Mouse (Mus musculus): ENCODE results near the gene Eef1akmt4. TPM values are rescaled to one million over a fixed set of nuclear protein-coding genes. Genes with fewer than 3 reads are reported as not detected.

The Eef1akmt4 gene
- polyA plus RNA-seq, 1 experiment: 15.2 TPM

DNA sequence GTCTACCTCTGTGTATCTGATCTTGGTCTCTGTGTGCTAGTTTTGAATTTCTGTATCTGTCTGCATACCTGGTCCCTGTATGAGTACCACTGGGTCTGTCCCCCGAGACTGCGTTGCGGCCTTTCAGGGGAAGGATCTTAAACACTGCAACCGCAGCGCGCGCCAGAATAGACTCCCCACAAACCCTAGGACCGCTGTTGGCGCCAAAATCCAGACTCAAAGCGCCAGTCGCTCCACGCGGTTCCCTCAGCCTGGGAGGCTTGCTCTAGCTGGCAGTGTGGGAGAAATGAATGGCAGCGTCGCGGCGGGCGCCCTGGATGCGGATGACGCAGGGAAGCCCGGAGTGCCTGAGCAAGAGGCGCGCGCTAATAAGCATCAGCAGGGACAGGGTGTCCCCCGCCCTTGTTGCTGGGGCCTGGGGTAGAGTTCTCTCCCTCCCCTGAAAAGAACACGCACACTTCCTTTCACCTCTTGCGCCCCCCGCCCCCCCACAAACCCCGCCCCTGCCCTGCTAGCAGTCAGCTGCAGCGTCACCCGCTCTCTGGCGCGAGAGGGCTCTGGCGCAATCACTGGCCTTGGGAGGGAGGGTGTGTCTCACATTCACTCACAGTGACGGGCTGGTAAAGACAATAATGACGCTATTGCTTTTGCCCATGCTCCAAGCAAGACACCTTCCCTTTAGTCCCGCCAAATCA is 10.7 kb downstream of the Eef1akmt4 start:
- H3K4me1 ChIP-seq (ENCODE audit: control insufficient read depth, insufficient read depth, low read length): 0 out of 2 replicates have a peak, but pooled peaks cover 9% of the 10 kb centered on the region
- peak overlapping the region; percentile 63 for H3K27ac ChIP-seq (ENCODE audit: insufficient read depth, low read length)
- H3K4me3 ChIP-seq (ENCODE audit: insufficient read depth, low read length): peak overlapping the region; percentile 60

DNA sequence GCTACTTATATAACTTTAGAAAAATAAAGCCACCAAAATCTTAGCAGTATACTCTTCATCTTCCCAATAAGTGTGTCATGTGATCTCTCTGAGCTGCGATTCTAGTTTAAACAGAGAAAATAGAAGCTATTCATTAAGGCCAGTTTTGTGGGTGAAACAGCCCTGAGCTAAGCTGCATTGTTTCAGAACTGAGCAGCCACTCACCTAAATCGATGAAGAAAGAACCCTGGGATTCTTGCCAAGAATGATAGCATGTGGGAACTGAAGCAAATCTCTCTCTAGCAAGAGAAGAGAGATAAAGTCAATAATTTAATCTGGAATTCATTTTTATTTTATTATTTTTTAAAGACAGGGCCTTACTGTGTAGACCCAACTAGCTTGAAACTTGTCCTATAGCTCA is 11.8 kb downstream of the Eef1akmt4 start:
- Histone ChIP-seq H3K27ac (ENCODE audit: insufficient read depth, low read length) (no peak overlapping the region), H3K4me3 (ENCODE audit: insufficient read depth, low read length) (no peak overlapping the region), H3K4me1 (ENCODE audit: control insufficient read depth, insufficient read depth, low read length) (0 out of 2 replicates have a peak, but pooled peaks cover 9% of the 10 kb centered on the region)
- no peak for TF ChIP-seq CTCF (IDR thresholded peaks at IDR 0.05; ENCODE audit: borderline replicate concordance, insufficient read depth, low read length)
- no peak for TF ChIP-seq POLR2A (IDR thresholded peaks at IDR 0.05; ENCODE audit: low read depth, low read length)

More for the DNA sequence above, 10.7 kb downstream of the Eef1akmt4 start:
- TF ChIP-seq CTCF (IDR thresholded peaks at IDR 0.05; ENCODE audit: borderline replicate concordance, insufficient read depth, low read length) (no peak), POLR2A (IDR thresholded peaks at IDR 0.05; ENCODE audit: low read depth, low read length) (no peak; the same call in 1 of the 2 replicates)

DNA sequence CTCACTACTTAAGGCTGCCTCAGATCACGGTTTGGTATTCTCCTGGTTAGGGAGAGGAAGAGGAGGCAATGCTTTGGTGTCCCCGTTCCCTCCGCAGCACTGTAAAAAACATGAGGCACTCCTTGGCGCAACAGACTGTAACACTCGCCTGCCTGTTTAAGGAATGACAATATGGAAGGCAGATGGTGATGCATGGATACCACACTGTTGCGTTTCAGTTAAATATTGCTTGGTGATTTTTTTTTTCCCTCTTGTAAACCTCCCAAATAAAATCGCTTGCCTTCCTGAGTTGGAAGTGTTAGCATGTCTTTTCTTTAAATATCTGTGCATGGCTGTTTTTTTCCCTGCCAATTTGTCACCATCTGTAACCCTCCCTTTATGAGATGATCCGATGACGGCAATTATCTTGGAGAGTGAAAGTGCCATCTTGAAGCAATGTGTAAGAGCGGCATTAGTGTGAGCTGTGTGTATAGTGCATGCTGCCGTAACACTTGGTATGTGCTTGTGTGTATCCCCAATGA is 17.5 kb downstream of the Eef1akmt4 start:
- Histone ChIP-seq H3K27ac (ENCODE audit: insufficient read depth, low read length) (no peak overlapping the region), H3K4me1 (ENCODE audit: control insufficient read depth, insufficient read depth, low read length) (peaks cover 2% of the 10 kb centered on the region; the same call in 1 of the 2 replicates), H3K4me3 (ENCODE audit: insufficient read depth, low read length) (no peak overlapping the region)
- no peak for TF ChIP-seq CTCF (IDR thresholded peaks at IDR 0.05; ENCODE audit: borderline replicate concordance, insufficient read depth, low read length)
- no peak for TF ChIP-seq POLR2A (IDR thresholded peaks at IDR 0.05; ENCODE audit: low read depth, low read length)

DNA sequence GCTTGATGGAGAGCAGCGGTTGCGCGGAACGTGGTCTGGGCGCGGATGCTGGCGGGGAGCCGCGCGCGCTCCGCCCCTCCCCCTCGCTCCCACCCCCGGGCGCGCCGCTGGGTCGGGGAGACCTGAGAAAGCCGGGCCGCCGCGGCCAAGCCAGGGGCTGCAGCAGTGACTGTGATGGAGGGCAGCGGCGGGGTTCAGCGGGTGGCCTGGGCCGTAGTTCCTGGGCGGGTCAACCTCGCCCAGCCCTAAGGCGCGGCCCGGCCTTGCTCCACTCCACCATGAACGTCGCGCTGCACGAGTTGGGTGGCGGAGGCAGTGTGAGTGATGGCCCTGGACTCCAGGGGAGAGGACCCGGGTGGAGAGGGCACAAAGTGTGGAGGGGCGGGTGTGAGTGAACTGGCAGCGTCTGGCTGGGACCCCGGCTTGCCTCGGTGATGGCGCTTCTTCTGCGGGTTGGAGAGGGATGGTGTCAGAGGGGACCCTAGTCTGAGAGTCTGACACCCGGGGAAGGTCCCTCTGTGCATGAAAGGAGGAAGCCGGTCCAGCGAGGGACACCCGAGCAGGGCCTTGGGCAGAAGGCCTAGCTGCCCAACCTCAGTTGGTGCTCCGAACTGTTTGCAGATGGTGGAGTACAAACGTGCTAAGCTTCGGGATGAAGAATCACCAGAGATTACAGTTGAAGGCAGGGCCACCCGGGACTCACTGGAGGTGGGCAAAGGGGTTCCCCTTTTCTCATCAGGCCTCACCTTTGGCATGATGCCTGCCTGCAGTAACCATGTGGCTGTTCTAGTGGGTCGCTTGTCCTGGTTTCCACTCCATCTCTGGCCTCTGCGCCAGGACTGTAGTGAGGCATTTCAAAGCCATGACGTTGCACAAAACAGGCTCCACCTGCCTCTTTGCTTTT is 18.6 kb downstream of the Eef1akmt4 start, which contains the start of gene Ece2:
Ece2 (plus strand) TSS at position 98 of the 904 bp plus-strand sequence.
- TF ChIP-seq POLR2A (IDR thresholded peaks at IDR 0.05; ENCODE audit: low read depth, low read length) (peak; percentile 68), CTCF (IDR thresholded peaks at IDR 0.05; ENCODE audit: borderline replicate concordance, insufficient read depth, low read length) (no peak)

DNA sequence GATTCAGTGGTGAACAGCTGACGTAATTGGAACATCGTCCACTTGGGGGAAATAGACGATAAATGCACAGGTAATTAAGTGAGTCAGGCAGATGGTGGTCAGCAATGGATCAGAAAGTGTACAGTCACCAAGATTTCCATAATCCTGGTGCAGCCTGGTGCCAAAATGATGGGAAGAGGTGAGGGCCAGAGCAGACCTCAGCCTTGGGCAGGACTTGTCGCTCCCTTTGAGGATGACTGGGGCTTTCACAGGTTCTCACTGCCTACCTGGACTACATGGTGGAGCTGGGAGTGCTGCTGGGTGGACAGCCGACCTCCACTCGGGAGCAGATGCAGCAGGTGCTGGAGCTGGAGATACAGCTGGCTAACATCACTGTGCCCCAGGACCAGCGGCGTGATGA is 26.0 kb downstream of the Eef1akmt4 start:
- TF ChIP-seq CTCF (IDR thresholded peaks at IDR 0.05; ENCODE audit: borderline replicate concordance, insufficient read depth, low read length) (no peak), POLR2A (IDR thresholded peaks at IDR 0.05; ENCODE audit: low read depth, low read length) (no peak)
- H3K27ac ChIP-seq (ENCODE audit: insufficient read depth, low read length): no peak overlapping the region
- no peak overlapping the region for H3K4me3 ChIP-seq (ENCODE audit: insufficient read depth, low read length)
- no peaks in the 10 kb centered on the region for H3K4me1 ChIP-seq (ENCODE audit: control insufficient read depth, insufficient read depth, low read length)

More for the DNA sequence above, 18.6 kb downstream of the Eef1akmt4 start, which contains the start of gene Ece2:
- H3K27ac ChIP-seq (ENCODE audit: insufficient read depth, low read length): no peak within 1 kb of the TSS
- H3K4me1 ChIP-seq (ENCODE audit: control insufficient read depth, insufficient read depth, low read length): peaks cover 2% of the 10 kb centered on the region; the same call in 1 of the 2 replicates
- peak within 1 kb of the TSS; percentile 21 for H3K4me3 ChIP-seq (ENCODE audit: insufficient read depth, low read length)

DNA sequence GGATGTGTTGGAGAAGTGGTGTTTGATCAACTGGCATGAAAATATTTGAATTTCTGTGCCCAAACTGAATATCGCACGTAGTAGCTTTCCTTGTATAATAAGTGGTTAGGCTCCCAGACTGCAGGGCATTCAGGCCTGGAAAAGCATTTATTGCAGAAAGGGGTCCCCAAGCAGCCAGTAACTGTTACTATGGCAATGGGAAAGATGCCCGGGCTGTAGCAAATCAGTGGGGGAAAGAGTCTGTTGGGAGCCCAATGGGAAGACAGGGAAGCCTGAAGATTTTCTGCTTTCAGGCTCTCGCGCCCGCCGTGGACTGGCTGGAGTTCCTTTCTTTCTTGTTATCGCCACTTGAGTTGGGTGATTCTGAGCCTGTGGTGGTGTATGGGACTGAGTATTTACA is 27.0 kb downstream of the Eef1akmt4 start:
- H3K27ac ChIP-seq (ENCODE audit: insufficient read depth, low read length): no peak overlapping the region
- no peak for TF ChIP-seq POLR2A (IDR thresholded peaks at IDR 0.05; ENCODE audit: low read depth, low read length)
- TF ChIP-seq CTCF (IDR thresholded peaks at IDR 0.05; ENCODE audit: borderline replicate concordance, insufficient read depth, low read length): no peak
- H3K4me1 ChIP-seq (ENCODE audit: control insufficient read depth, insufficient read depth, low read length): no peaks in the 10 kb centered on the region
- no peak overlapping the region for H3K4me3 ChIP-seq (ENCODE audit: insufficient read depth, low read length)

DNA sequence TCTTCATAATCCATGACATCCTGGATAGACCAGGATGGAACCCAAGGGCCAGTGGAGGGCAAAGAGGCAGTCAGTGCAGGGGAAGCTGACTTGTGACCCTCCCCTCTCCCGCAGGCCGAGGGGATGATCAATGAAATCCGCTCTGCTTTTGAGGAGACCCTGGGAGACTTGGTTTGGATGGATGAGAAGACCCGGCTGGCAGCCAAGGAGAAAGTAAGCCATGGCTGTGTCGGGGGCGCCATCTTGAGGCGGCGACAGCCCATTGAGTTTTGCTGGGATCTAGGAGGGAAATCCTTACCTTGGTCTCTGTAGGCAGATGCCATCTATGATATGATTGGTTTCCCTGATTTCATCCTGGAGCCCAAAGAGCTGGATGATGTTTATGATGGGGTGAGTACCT is 30.8 kb downstream of the Eef1akmt4 start:
- Histone ChIP-seq H3K27ac (ENCODE audit: insufficient read depth, low read length) (no peak overlapping the region), H3K4me1 (ENCODE audit: control insufficient read depth, insufficient read depth, low read length) (no peaks in the 10 kb centered on the region), H3K4me3 (ENCODE audit: insufficient read depth, low read length) (no peak overlapping the region)
- no peak for TF ChIP-seq POLR2A (IDR thresholded peaks at IDR 0.05; ENCODE audit: low read depth, low read length)
- peak; percentile 58; the same call in 1 of the 2 replicates for TF ChIP-seq CTCF (IDR thresholded peaks at IDR 0.05; ENCODE audit: borderline replicate concordance, insufficient read depth, low read length)

DNA sequence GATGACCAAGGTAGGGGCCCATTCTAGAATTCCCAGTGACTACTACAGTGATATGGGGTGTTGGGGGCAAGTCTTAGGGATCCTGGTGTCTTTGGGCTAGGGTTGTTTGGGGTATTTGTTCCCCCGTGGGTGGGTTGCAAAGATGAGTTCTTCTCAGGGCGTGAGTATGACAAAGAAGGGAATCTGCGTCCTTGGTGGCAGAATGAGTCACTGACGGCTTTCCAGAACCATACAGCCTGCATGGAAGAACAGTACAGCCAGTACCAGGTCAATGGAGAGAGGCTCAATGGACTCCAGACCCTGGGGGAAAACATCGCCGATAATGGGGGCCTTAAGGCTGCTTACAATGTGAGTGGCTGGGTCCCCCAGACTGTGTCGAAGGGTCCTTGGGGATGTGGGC is 32.5 kb downstream of the Eef1akmt4 start:
- Histone ChIP-seq H3K4me1 (ENCODE audit: control insufficient read depth, insufficient read depth, low read length) (no peaks in the 10 kb centered on the region), H3K4me3 (ENCODE audit: insufficient read depth, low read length) (no peak overlapping the region)
- TF ChIP-seq POLR2A (IDR thresholded peaks at IDR 0.05; ENCODE audit: low read depth, low read length) (no peak), CTCF (IDR thresholded peaks at IDR 0.05; ENCODE audit: borderline replicate concordance, insufficient read depth, low read length) (no peak)

DNA sequence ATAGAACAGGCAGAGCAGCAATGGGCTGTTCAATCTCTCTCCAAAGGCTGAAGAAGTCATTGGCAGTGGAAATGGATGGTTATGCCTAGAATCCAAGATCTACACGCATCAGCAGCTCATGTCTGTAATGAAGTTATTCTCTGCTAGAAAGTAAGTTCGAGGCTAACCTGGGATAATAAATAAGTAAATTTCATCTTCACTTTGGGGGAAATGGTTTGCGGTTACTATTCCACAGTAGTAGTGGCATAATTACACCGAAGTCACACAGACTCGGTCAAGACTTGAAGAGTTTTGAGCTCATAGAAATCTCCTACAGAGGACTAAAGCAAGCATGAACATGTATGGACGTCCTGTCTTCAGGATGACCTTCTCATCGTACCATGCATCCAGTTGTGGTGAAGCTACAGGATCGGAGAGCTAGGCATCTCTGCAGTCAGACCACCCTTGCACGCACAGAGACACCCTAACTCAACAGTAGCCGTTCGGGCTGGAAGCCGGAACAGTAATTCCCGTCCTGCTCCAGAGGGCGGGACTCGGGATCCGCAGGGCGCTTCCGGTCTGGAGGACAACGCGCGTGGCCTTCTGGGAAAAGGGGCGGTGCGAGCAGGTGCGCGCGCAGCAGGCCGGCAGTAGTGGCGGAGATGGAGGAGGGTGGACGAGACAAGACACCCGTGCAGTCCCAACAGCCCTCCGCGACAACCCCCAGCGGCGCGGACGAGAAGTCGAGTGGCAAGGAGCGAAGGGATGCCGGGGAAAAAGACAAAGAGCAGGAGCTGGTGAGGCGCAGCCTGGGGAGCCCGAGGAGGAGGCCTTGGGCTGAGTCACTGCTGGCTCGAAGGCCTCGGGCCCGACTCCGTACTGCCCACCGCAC is 39.9 kb downstream of the Eef1akmt4 start, which contains the start of gene Psmd2:
Psmd2 (plus strand) TSS at position 577 of the 871 bp plus-strand sequence.
- Histone ChIP-seq H3K27ac (ENCODE audit: insufficient read depth, low read length) (peak within 1 kb of the TSS; percentile 72; the same call in 1 of the 2 replicates), H3K4me3 (ENCODE audit: insufficient read depth, low read length) (peak within 1 kb of the TSS; percentile 72), H3K4me1 (ENCODE audit: control insufficient read depth, insufficient read depth, low read length) (no peaks in the 10 kb centered on the region)
- TF ChIP-seq CTCF (IDR thresholded peaks at IDR 0.05; ENCODE audit: borderline replicate concordance, insufficient read depth, low read length): no peak
- peak; percentile 100 for TF ChIP-seq POLR2A (IDR thresholded peaks at IDR 0.05; ENCODE audit: low read depth, low read length)

More for the DNA sequence above, 32.5 kb downstream of the Eef1akmt4 start:
- no peak overlapping the region for H3K27ac ChIP-seq (ENCODE audit: insufficient read depth, low read length)
